Mouse (Mus musculus): ENCODE results near the gene Tmem235. TPM values are rescaled to one million over a fixed set of nuclear protein-coding genes. Genes with fewer than 3 reads are reported as not detected.

Gene Tmem235
- polyA plus RNA-seq, 2 experiments = not detected

DNA sequence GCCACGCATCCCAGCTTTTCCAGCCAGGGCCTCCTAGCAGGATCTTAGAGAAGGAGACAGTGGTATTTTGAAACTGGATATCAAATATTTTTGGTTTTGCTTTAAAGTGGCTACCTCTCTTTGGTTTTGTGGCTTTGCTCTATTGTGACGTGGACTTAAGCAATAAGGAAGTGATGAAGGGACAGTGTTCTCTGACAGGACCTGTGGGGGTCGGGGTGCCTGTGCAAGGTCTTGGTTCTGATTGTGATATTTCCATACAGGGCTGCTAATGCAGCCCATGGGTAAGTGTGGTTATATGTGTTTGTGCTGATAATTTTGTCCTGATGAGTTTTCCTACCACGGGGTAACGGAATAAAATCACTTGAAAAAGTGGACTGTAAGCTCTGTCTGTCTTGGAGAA lies 5.2 kb upstream of the Tmem235 start:
- Histone ChIP-seq H3K4me3 (replicated peaks; ENCODE audit: low read length) (no peak overlapping the region), H3K9me3 (ENCODE audit: control insufficient read depth, low read length) (no peaks in the 10 kb centered on the region), H3K9ac (ENCODE audit: low read depth, low read length, severe bottlenecking) (no peak overlapping the region), H3K36me3 (ENCODE audit: control insufficient read depth, insufficient read depth, low read length) (peaks cover 52% of the 10 kb centered on the region), H3K27me3 (ENCODE audit: control insufficient read depth, insufficient read depth, low read length) (peaks cover 9% of the 10 kb centered on the region; the same call in 1 of the 2 replicates), H3K4me1 (ENCODE audit: control insufficient read depth, insufficient read depth, low read length) (peaks cover 2% of the 10 kb centered on the region), H3K27ac (replicated peaks; ENCODE audit: low read depth, low read length) (no peak overlapping the region), H3K4me2 (replicated peaks; ENCODE audit: low read depth, low read length, severe bottlenecking) (no peak overlapping the region)
- no peak for TF ChIP-seq POLR2A (IDR thresholded peaks at IDR 0.05; ENCODE audit: borderline replicate concordance, extremely low read depth, insufficient read depth, insufficient read length)
- ATAC-seq (ENCODE audit: low FRiP score, low read depth) = no peak
- WGBS = 97% methylated on average over 5 of the region's 5 CpGs
- DNase-seq (ENCODE audit: low spot score) = no peak

DNA sequence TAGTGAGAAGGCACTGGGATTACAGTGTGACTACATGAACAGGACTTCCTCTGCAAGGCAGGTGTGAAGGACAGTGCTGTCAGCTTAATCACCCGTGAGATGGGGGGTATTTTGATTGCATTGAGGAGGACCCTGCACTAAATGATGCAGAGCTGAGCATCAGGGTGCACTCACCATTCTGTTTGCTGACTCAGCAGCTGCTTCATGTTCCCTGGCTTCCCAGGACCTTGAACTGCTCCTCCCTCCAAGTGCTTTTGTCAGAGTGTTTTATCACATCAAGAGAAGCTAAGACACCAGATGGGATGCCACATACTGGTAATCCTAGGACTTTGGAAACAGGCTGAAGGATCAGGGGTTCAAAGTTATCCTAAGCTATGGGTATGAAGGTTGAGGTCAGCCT lies 4.6 kb upstream of the Tmem235 start:
- no peak overlapping the region for H3K4me3 ChIP-seq (replicated peaks; ENCODE audit: low read length)
- no peak overlapping the region for H3K27ac ChIP-seq (replicated peaks; ENCODE audit: low read depth, low read length)
- TF ChIP-seq POLR2A (IDR thresholded peaks at IDR 0.05; ENCODE audit: borderline replicate concordance, extremely low read depth, insufficient read depth, insufficient read length) = no peak
- H3K9me3 ChIP-seq (ENCODE audit: control insufficient read depth, low read length) = no peaks in the 10 kb centered on the region
- no peaks in the 10 kb centered on the region; the same call in 1 of the 2 replicates for H3K4me1 ChIP-seq (ENCODE audit: control insufficient read depth, insufficient read depth, low read length)
- DNase-seq (ENCODE audit: low spot score) (no peak), ATAC-seq (ENCODE audit: low FRiP score, low read depth) (no peak)
- H3K27me3 ChIP-seq (ENCODE audit: control insufficient read depth, insufficient read depth, low read length) = peaks cover 15% of the 10 kb centered on the region
- H3K4me2 ChIP-seq (replicated peaks; ENCODE audit: low read depth, low read length, severe bottlenecking) = no peak overlapping the region
- peaks cover 52% of the 10 kb centered on the region for H3K36me3 ChIP-seq (ENCODE audit: control insufficient read depth, insufficient read depth, low read length)
- H3K9ac ChIP-seq (ENCODE audit: low read depth, low read length, severe bottlenecking) = no peak overlapping the region
- 73% methylated on average over 1 of the region's 1 CpGs for WGBS

DNA sequence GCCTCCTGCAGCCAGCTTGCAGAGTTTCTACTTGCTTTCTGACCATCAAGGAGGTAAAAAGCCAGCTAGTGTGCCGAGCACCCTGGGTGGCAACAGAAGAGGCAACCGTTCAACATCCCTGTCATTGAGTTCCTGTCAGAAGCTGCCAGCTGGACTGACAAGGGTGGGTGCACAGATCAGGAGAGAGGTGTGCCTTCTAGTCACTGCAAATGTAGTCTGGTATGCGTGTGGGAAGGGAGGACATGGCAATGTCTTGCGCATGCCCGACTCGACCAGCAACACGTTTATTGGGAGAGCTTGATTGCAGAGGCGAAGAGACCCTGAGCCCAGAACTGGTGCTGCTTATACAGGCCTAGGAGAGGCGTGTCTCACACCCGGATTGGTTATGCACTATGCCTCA lies 3.1 kb upstream of the Tmem235 start:
- no peak for TF ChIP-seq POLR2A (IDR thresholded peaks at IDR 0.05; ENCODE audit: borderline replicate concordance, extremely low read depth, insufficient read depth, insufficient read length)
- no peaks in the 10 kb centered on the region for H3K9me3 ChIP-seq (ENCODE audit: control insufficient read depth, low read length)
- ATAC-seq (ENCODE audit: low FRiP score, low read depth) (no peak), DNase-seq (ENCODE audit: low spot score) (no peak)
- 93% methylated on average over 9 of the region's 10 CpGs for WGBS
- no peak overlapping the region for H3K9ac ChIP-seq (ENCODE audit: low read depth, low read length, severe bottlenecking)
- peaks cover 49% of the 10 kb centered on the region for H3K36me3 ChIP-seq (ENCODE audit: control insufficient read depth, insufficient read depth, low read length)
- H3K4me2 ChIP-seq (replicated peaks; ENCODE audit: low read depth, low read length, severe bottlenecking) = no peak overlapping the region
- H3K4me3 ChIP-seq (replicated peaks; ENCODE audit: low read length) = no peak overlapping the region
- H3K4me1 ChIP-seq (ENCODE audit: control insufficient read depth, insufficient read depth, low read length) = no peaks in the 10 kb centered on the region; the same call in 1 of the 2 replicates
- peaks cover 15% of the 10 kb centered on the region for H3K27me3 ChIP-seq (ENCODE audit: control insufficient read depth, insufficient read depth, low read length)
- no peak overlapping the region for H3K27ac ChIP-seq (replicated peaks; ENCODE audit: low read depth, low read length)

DNA sequence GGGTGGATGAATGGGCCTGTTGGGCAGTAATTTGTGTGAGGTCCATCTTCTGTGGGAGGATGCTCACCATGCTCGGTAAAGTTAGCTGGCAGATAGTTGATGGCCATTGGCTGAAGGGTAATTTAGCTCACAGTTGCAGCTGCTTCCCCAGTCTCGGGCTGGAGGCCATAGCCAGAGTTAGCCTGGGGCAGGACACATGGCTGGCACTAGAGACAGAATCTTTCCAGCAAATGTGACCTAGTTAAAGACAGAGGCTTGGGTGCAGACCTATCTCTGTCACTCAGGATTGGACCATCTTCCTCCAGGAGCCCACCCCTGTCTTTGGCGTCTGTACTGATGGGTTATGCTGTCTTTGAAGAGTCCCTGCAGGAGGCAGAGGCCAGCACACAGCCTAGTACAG lies 2.2 kb upstream of the Tmem235 start:
- Histone ChIP-seq H3K4me1 (ENCODE audit: control insufficient read depth, insufficient read depth, low read length) (no peaks in the 10 kb centered on the region; the same call in 1 of the 2 replicates), H3K9me3 (ENCODE audit: control insufficient read depth, low read length) (no peaks in the 10 kb centered on the region), H3K27ac (replicated peaks; ENCODE audit: low read depth, low read length) (no peak overlapping the region), H3K27me3 (ENCODE audit: control insufficient read depth, insufficient read depth, low read length) (peaks cover 15% of the 10 kb centered on the region), H3K4me3 (replicated peaks; ENCODE audit: low read length) (no peak overlapping the region), H3K36me3 (ENCODE audit: control insufficient read depth, insufficient read depth, low read length) (peaks cover 40% of the 10 kb centered on the region), H3K9ac (ENCODE audit: low read depth, low read length, severe bottlenecking) (no peak overlapping the region), H3K4me2 (replicated peaks; ENCODE audit: low read depth, low read length, severe bottlenecking) (no peak overlapping the region)
- no peak for ATAC-seq (ENCODE audit: low FRiP score, low read depth)
- 41% methylated on average over 3 of the region's 3 CpGs for WGBS
- no peak for DNase-seq (ENCODE audit: low spot score)
- no peak for TF ChIP-seq POLR2A (IDR thresholded peaks at IDR 0.05; ENCODE audit: borderline replicate concordance, extremely low read depth, insufficient read depth, insufficient read length)

DNA sequence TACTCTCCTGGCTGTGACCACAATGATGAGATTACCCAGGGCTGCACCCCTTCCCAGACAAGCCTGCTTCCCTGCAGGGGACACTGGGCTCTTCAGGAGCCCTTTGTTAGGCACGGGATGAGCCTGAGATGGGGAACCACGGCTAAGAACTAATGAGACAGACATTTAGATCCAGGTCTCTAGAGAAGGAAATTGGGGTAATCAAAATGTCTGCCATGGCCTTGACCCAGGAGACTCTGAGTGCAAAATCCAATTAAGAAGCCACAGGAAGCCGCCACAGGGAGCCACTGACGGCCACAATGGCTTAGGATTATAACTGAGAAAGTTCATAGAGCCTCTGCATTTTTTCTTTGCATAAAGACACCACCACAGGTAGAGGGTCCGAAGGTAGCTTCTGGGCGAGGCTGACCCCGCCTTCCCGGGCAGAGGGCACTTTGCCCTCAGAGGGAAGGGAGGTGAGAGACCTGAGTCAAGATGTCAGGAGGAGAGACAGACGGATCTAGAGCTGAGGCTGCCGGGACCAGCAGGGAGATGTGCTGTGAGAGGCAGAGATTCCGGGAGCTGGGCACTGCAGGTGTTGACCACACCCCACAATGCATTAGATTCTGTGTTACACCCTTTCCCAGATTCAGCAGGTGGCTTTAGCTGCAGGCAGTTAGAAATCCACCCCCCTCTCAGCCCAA lies 2.8 kb downstream of the Tmem235 start:
- Histone ChIP-seq H3K27ac (replicated peaks; ENCODE audit: low read depth, low read length) (no peak overlapping the region), H3K36me3 (ENCODE audit: control insufficient read depth, insufficient read depth, low read length) (no peaks in the 10 kb centered on the region), H3K4me2 (replicated peaks; ENCODE audit: low read depth, low read length, severe bottlenecking) (no peak overlapping the region), H3K4me1 (ENCODE audit: control insufficient read depth, insufficient read depth, low read length) (no peaks in the 10 kb centered on the region; the same call in 1 of the 2 replicates), H3K27me3 (ENCODE audit: control insufficient read depth, insufficient read depth, low read length) (peaks cover 15% of the 10 kb centered on the region), H3K9ac (ENCODE audit: low read depth, low read length, severe bottlenecking) (no peak overlapping the region), H3K9me3 (ENCODE audit: control insufficient read depth, low read length) (no peaks in the 10 kb centered on the region), H3K4me3 (replicated peaks; ENCODE audit: low read length) (no peak overlapping the region)
- 37% methylated on average over 11 of the region's 11 CpGs for WGBS
- DNase-seq (ENCODE audit: low spot score) (no peak), ATAC-seq (ENCODE audit: low FRiP score, low read depth) (no peak)
- TF ChIP-seq POLR2A (IDR thresholded peaks at IDR 0.05; ENCODE audit: borderline replicate concordance, extremely low read depth, insufficient read depth, insufficient read length) = no peak
